Mouse (Mus musculus): ENCODE measurements around the gene Ksr1. TPM values are rescaled to one million over a fixed set of nuclear protein-coding genes. Genes with fewer than 3 reads are reported as not detected.
"Not testable (repeated sequence)": the region's sequence is repeated elsewhere in the genome, so short reads cannot be mapped to it uniquely, and the experiment has no call there.

The Ksr1 gene
- total and polyA plus RNA-seq, 3 experiments = 9.1 to 27.6 (median 14.6) TPM

DNA sequence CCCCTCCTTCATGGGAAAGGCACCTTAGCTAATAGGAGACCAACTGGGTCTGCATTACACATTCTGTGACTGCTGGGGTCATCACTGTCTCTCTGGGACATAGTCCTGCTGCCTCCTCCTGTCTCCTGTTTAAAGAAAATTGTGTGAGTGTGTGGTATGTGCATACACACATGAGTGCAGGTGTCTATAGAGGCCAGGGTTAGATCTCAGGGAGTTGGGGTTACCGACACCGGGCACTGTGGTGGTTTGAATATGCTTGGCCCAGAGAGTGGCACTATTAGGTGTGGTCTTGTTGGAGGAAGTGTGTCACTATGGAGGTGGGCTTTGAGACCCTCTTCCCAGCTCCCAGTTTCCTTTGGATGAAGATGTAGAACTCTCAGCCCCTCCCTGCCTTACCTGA lies 133.7 kb downstream of the Ksr1 start:
- no peak for DNase-seq

DNA sequence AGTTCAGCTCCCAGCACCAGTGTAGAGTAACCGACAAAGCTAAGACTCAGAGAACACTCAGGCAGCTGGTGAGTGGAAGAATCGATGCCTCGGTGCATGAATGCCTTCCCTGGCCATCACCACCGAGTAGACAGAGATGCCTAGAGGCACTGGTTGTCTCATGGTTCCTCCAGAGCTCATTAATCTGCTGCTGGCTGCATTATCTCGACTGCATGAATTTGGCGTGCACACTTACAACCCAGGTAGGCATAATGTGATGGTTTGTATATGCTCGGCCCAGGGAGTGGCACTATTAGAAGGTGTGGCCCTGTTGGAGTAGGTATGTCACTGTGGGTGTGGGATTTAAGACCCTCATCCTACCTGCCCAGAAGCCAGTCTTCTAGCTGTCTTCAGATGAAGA lies 137.3 kb downstream of the Ksr1 start:
- DNase-seq = no peak

DNA sequence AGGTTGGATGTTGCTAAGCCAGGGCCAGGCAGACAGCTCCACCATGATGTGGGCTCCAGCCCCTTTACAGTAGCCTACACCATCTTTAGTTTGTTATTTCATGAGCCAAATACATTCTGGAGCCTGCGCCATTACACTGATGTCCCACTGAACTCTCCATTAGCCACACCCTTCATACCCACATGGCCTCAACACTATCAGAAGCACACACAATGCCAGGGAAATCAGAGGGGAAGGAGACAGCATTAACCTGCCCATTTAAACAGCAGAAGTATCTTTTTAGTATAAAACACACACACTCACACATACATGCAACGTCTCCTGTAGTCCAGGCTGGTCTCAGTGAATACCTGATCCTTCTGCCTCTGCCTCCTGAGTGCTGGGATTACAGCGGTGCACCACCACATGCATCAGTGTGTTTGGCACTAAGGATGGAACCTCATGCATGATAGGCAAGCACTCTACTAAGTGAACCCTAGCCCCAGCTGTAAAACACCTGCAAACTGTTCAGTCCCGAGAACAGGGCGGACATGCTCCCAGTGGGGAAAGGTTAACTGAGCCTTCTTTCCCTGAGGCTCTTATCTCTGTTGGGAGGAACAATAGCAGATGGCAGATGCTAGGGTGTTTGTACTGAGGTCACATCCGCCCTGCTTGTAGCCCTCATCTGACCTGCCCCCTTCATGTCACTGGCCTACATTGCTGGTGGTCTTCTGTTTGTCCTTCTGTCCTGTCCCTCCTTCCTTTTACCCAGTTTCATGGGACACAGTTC lies 138.0 kb downstream of the Ksr1 start:
- no peak for DNase-seq

DNA sequence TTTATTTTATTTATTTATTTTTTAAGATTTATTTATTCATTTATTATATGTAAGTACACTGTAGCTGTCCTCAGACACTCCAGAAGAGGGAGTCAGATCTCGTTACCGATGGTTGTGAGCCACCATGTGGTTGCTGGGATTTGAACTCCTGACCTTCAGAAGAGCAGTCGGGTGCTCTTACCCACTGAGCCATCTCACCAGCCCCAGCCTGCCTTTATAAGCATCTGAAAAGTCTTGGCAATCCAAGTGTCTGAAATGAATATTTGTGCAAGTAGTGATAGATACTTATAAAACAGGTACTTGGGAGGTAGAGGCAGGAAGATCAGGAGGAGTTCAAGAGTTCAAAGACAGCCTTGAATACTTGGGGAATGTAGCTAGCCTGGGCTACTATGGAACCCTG lies 138.9 kb downstream of the Ksr1 start:
- DNase-seq = not testable (repeated sequence)

DNA sequence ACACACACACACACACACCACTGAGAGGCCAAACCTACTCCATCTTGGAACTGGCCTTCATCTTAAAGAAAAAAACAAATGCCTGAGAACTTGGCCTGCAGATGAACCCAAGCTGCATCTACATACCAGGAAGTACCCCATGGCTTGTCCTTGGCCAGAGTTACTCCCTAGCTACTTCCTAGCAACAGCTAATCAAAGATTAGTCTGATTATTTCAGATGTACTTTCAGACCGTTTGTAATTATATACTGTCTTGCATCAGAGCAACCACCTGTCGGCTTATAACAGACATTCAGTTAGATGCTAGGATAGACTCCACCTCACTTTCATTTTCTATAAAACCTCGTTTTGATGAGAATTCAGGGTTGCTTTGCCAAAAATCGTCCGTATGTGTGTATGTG lies 139.8 kb downstream of the Ksr1 start:
- DNase-seq = no peak

DNA sequence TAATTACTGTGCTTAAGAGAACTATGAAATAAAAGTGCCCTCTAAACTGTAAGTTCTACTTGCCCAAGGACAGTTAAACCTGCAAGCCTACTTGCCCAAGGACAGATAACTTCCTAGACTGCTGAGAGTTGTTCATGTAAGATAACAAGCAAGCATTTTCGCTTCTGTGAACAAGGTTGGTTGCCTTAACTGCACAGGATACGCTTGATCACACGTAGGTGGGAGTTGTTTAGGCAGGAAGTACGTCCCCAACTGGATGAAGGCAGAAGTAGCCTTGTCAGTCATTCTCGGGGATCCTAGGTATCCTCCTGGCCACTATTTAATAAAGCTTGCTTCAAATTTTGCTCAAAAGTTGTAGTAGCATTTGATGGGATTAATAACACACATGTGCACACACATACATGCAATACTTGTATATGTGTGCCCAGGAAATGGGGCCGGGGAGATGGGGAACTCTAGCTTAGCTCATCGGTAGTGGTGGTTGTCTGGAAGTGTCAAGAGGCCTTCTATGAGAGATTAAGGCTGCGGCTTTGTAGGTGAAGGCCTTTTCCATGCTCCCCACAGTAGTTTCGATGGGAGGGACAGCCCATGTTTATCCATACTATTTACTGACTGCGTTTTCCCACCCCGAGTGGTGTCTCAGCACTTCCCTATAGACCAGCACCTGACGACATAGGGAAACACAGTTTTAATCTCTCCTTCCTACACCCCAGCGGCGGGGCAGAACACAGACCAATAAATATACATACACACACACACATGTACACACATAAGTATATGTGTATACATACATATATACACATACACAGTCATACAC lies 140.4 kb downstream of the Ksr1 start:
- no peak for DNase-seq

DNA sequence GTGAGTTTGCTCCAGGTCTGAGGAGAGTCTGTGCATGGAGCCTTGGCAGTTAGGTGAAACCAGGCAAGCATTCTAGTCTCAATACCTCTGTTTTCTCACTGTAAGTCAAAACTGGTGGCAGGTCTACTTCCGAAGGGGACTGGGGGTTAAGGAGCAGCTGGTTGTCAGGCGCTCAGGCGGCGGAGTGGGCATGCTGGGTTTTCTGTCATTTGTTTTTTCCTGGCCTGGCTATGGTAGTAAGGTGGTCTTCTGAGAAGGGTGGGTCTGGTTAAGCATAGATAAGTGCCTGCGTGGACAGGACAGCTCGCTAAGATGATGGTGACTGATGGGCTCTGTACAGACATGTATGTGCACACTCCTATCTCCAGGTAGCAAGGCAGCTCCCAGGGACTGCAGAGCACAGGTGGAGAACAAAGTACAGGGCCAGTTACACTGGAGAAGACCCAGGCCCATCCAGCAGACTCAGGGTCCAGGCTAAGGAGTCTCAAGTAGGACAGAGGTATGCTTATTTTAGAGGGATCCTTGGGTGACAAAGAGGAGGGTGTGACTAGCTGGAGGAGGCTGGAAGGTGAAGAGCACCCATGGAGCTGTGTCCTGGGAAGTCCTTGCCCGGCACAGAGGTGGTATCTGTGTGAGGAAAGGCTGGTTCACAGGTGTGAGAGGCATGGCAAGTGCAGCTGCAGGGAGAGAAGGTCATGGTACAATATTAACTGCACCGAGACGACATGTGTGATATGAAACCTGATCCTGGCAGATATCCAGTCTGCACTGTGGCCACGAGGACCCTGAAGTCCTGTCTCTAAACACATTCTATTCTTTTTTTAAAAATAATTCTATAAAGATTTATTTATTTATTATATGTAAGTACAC lies 142.2 kb downstream of the Ksr1 start:
- no peak for DNase-seq

DNA sequence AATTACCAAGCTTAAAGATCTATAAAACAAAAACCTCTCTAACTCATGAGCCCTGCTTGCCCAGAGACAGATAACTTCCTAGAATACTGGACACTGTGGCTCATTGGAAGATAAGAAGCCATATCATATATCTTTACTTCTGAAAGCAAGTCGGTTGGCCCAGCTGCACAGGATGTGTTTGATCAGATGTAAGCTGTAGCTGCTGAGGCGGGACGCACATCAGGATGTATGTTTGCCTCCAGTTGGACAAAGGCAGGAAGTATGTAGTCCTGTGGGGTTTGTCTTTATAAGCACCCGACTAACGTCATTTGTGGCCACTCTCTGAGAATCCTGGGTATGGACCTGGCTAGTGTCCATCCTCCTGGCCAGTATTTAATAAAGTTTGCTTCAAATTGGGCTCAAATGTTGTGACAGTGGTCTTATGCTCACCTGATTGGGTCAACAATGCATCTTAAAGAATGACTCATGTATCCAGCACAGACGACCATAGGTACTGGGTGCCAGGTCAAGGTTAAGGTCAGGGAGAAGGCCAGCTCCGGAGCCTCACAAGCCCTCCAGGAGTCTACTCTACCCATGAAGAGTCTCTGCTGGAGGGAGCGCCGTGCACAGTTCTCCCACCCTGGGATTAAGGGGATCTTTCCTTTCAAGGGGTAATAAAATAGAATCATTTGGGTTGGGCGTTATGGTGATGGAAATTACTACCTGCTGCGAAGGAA lies 143.0 kb downstream of the Ksr1 start:
- DNase-seq = no peak

DNA sequence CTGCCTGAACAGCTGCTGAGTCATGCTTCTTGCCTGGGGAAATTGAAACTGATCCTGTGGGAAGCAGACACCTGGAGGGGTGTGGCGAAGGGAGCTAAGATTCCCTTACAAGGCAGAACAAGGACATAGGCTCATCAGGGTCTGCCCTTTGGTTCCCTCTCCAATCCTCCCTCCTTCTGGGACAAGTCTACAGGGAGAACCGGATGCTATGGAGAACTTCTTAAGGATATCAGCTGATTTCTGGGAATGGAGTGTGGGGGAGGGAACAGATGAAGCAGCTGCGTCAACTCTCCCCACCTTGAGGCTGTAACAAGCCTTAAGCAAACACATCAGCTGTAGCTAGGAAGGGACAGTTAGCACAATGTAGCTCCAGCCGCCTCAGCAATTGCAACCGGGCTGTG lies 143.7 kb downstream of the Ksr1 start:
- no peak for DNase-seq

DNA sequence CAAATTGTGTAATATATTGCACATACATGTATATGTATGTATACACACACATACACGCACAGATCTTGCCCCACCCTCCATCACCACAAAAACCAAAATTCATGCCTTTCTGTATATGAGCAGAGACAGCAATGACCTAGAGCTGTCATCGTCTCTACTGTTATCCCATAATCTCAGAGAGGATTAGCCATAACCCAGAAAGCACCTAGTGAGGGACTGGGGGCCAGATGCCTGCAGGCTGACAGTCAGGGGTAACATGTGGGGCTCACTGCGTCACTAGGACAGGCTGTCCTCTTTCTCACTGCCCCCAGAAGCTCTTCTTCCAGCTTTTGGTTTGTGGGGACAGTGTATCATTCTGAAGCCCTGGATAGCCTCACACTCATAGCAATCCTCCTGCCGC lies 144.3 kb downstream of the Ksr1 start:
- no peak for DNase-seq

DNA sequence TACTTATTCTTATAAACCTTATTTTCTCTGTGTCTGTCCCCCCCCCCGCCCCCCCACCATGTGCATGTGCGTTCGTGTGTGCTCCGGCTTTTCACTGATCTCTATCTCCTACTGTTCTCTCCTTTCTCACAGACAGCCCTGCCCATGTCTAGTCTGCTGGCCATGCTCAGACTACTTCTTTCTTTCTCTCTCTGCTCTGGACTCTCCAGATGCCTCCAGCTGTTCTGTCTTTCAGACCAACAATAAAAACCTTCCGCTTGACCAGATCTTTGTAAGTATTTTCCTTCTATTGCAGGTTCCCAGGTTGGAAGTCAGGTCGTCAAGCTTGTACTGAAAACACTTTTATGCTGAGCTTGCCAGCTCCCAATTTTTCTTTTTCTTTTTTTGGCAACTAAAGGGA lies 147.1 kb downstream of the Ksr1 start:
- DNase-seq = no peak

DNA sequence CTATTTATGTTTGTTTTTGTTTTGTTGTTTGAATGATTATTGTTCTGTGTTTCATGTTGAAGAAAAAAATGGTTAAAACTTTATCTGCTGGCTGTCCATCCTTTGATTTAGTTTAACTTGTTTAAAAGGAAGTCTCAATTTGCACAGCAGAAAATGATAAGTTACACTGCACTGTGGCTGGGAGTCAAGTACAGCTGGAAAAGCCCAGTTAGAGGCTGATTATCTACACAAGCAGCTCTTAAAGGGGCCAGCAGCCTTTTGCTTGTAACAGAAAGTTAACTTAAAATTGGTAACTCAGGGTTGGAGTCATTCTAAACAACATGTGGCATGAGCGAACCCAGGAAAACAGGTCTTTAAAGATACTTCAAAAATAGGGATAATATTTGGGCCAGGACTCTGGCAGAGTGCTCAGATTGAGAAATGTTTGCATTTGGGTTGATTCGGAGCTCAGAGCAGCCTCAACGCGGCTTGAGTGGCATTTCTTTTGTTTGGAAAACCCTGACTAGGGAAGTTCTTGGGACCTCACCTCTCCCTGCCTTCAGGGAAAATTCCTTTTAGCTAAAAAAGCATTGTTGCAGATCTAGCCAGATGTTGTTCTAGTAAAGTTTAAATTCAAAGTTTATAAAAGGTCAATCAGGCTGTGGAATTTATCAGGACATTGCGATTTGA lies 155.2 kb downstream of the Ksr1 start:
- DNase-seq = not testable (repeated sequence)

DNA sequence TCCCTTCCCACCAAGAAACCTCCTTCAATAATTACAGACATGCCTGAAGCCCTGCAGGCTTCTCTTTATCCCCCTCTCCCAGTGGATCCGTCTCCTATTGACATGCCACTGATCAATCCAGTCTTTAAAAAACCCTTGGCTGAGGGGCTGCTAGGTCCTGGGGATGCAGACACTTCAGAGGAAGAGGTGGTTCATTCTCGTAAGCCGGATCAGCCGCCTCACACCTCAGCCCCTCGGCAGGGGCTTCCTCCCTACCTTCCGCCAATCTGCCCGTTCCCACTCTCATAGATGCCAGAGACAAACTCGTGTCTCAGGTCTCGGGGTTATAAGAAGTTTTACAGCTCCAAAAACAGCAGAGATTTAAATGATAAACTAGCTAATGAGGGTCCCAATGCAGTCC lies 156.1 kb downstream of the Ksr1 start:
- no peak for DNase-seq

DNA sequence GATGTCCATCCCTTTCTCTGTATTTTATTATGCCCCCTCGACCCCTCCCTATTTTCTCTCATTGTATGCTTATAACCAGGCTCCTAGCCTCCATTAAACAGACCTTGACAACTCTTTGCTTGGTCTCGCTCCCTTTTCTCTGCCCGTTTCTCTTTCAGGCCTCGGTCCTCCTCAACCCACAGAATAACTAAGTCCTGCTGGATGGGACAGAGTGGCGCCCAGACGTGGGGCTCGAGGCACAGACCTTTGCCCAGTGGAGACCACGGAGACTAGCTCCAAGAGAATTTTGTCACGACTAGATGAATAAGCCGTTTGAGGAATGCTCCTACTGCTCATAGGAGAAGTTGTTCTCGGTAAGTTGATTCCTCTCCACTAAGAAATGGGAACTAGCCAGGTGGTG lies 157.0 kb downstream of the Ksr1 start:
- not testable (repeated sequence) for DNase-seq

DNA sequence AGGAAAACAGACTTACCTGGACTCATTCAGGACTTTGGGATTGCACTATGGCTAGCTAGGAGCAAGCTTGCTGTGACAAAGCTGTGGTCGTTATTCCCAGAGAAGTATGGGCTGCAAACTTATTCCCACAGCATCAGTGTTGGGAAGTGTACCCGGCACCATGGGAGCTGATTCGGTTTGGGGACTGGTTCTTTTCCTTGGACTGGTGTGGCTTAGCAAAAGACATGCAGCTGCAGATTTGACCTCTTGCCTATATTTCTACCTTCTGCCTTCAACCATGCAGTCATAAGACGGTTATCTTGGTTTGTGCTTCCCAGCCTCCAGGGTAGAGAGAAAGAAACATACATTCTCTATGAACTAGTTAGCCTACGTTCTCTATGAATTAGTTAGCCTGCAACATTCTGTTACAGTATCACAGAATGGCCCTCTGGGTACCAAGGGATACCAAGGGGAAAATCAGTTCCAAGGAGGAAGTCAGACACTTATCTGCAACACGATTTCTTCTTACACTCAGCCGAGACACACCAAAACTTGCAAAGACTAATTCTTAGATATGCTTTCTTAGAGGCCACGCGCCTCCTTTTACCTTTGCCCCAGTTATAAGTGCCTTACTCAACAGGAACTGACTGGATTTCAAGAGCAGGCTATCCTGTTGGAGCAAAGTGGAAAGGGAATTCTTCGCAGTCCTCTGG lies 159.8 kb downstream of the Ksr1 start:
- no peak for DNase-seq

DNA sequence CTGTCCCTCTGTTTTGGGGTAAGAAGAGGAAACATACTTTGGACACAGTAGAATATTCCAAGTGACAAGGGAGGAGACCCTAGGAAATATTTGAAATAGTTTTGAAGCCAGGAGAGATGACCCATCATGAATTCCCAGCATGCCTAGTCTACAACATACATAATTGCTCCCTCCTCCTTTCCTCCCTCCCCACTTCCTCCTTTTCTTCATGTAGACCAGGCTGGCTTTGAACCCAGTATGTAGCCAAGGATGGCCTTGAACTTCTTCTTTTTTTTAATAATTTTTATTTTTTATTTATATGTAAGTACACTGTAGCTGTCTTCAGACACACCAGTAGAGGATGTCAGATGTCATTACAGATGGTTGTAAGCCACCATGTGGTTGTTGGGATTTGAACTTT lies 160.7 kb downstream of the Ksr1 start:
- no peak for DNase-seq

DNA sequence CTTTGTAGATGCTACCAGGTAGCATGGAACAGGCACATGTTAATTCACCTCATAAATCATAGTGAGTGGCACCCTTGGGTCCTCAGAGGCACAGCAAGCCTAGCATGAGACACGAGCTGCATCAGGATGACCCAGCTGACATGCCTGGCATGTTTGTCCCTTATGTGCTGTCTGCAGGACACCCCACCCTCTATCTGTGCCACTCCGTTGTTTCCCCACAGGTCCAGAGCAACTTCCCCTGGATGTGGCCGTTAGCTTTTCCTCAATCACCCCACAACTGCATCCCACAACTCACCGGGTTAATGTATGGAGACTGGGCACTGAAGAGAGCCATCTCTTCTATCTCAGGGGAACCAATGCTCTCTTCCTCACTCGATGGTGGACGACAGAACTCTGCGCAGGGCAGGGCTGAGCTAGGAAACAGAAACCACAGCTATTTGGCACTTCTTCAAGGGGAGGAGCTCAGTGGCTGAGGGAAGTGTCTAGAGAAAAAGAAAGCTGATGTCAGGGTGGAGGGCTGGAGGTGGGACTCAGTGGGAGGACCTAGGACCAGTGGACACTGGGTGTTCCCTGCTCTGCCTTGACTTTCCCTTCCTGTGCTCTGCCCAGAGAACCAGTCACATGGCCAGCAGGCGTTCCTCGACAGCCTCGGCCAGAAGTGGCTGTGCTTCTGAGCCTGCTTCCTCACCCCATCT lies 161.6 kb downstream of the Ksr1 start, which contains the start of gene Lgals9:
Lgals9 (minus strand) TSS at position 464 of the 695 bp plus-strand sequence.
- peak; percentile 83 for DNase-seq

DNA sequence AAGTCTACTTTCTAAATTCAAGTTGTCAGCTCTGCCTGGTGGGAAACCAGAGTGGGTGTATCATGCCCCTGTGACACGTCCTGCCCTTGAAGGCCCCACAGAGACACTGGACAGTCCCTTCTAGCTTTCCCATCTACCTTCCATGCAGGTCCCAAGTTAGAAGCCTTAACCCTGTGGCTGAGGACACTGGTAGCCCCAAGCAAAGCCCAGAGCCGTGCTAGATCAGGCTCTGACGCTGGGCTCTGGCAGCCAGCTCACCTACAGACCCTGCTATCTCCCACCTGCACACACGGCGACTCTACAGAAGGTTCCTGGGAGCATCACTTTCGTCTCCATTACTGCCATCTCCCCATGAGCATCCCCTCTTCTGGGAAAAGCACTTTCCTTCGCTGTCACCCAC lies 162.7 kb downstream of the Ksr1 start:
- no peak for DNase-seq

DNA sequence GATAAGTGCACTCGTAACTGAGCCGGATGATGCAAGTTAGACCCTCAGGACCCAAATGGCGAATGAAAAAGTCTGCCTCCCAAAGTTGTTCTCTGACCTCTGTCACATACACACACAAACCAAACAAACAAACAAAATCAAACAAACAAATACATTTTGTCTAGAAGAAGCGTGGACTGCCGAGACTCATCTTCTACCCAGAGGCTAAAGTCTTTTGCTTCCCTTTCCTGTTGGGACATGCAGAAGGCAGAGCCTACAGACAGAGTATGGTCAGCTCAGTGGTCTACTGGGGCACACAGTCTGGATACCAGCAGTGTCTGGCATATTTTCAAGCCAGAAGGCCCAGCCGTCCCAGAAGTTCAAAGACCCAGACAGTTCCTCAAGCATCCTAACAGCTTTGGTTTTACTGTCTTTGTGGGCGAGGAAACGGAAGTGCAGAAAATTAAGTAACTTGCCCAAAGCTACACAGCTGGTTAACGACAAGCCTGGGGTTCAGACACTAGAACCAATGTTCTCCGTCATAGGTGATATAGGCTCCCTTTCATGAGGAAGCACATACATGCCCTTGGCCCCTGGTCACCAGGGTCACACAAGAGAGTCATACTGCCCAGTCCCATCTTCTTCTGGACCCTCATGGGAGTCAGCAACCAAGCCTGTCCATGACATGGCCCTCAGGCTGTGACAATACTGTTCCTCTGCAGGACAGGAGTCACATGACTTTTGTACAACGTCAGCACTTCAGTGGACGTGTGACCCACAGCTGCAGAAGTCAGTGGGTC lies 163.5 kb downstream of the Ksr1 start:
- no peak for DNase-seq
